Mouse (Mus musculus) C2C12 (cell line): ENCODE measurements around the gene Zfp777.

Source experiments
- CEBPB ChIP-seq: IDR thresholded peaks from one replicate; pipeline ENCODE4 v1.6.1; 2011; ENCODE audit warnings: low read depth, mild to moderate bottlenecking, control low read depth, moderate library complexity
- CTCF ChIP-seq: IDR thresholded peaks from one replicate; pipeline ENCODE4 v1.5.1; 2011; ENCODE audit not compliant: control insufficient read depth, insufficient read depth, insufficient read length

- no peak for TF ChIP-seq CTCF
- TF ChIP-seq CEBPB, result no peak
These were observed 38.4 kb upstream of the Zfp777 start for GRCm38 (mm10) chr6:48086957-48087715.
